Mouse (Mus musculus) neural tube, embryonic 14.5 days (tissue): Measurements from ENCODE around the gene Pttg1ip. TPM values are rescaled to one million over a fixed set of nuclear protein-coding genes. Genes with fewer than 3 reads are reported as not detected.

Experiments
- ATAC-seq: fragments of 200-750 bp; cut with Nextera tagmentation; 2 replicates; pipeline ENCODE4 v1.8.0; 2017; ENCODE audit warnings: low read depth, mild to moderate bottlenecking, moderate TSS enrichment, moderate library complexity
- H3K27ac ChIP-seq: fragments of 300-500 bp; sonication (generic); 2 replicates; pipeline ENCODE4 v1.5.1; 2014; ENCODE audit warnings: low read depth, mild to moderate bottlenecking, control low read depth, low read length, moderate library complexity, mixed read lengths
- H3K27me3 ChIP-seq: fragments of 300-500 bp; sonication (generic); 2 replicates; pipeline ENCODE4 v1.6.1; 2014; ENCODE audit warnings: low read length; ENCODE audit not compliant: control insufficient read depth, insufficient read depth
- H3K36me3 ChIP-seq: fragments of 300-500 bp; sonication (generic); 2 replicates; pipeline ENCODE4 v1.6.1; 2014; ENCODE audit warnings: low read length, mixed read lengths; ENCODE audit not compliant: control insufficient read depth, insufficient read depth
- H3K4me1 ChIP-seq: fragments of 300-500 bp; sonication (generic); 2 replicates; pipeline ENCODE4 v1.6.1; 2014; ENCODE audit warnings: low read length; ENCODE audit not compliant: control insufficient read depth, insufficient read depth
- H3K4me2 ChIP-seq: fragments of 300-500 bp; sonication (generic); 2 replicates; pipeline ENCODE4 v1.6.1; 2014; ENCODE audit warnings: mild to moderate bottlenecking, low read depth, low read length, control low read depth
- H3K4me3 ChIP-seq: fragments of 300-500 bp; sonication (generic); 2 replicates; pipeline ENCODE4 v1.5.1; 2014; ENCODE audit warnings: low read depth, low read length, control low read depth, mixed read lengths
- H3K9ac ChIP-seq: fragments of 300-500 bp; sonication (generic); replicated peaks from 2 replicates; pipeline ENCODE4 v1.6.1; 2014; ENCODE audit warnings: low read depth, mild to moderate bottlenecking, control low read depth, low read length, mixed read lengths
- H3K9me3 ChIP-seq: fragments of 300-500 bp; sonication (generic); 2 replicates; pipeline ENCODE4 v1.6.1; 2016; ENCODE audit warnings: low read length; ENCODE audit not compliant: control insufficient read depth
- WGBS: fragments of 180-500 bp; shearing (Covaris S2); extraction: QIAGEN DNeasy Blood & Tissue Kit; methylation state at CpG from one replicate; pipeline ENCODE4 v1.1.7; 2014; 5-methylcytosine and 5-hydroxymethylcytosine counted together
- polyA plus RNA-seq: library from polyadenylated mRNA; unstranded; fragments of >200 nt; fragmentation: Nextera tagmentation; extraction: Ambion mirVana; gene quantifications from 2 replicates; pipeline ENCODE4 v1.2.1, GENCODE M21; 2014

Gene Pttg1ip
- polyA plus RNA-seq, 1 experiment from 2014 or later: 64.2 TPM

DNA sequence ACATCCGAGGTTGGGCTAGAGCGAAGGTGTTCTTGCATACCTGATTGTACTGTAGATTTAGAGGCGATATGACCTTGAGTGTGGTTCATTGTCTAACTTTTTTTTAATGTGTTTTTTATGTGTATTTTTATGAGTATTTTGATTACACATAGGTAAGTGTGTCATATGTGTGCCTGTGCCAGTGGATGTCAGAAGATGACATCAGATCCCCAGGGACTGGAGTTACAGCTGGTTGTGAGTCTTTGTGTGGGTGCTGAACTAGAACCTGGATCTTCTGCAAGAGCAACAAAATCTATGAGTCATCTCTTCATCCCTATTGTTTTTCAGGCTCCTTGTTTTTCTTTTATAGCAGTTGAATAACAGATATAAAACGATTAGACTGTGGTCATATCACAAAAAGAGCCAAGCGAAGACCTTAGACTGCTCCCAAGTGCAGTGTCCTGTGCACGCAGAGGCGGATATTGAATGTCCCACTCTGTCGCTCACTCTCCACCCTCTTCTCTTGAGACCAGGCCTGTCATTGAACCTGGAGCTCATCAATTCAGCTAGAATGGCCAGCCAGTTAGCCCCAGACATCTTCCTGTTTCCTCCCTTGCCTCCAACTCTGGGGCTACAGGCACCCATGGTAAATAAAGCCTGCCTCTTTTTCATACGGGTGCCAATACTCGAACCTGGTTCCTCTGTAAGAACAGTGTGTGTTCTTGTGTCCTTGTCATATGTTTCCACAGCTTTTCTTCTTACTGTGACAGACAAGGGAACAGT is 42.3 kb downstream of the Pttg1ip start:
- Histone ChIP-seq H3K27me3 (no peaks in the 10 kb centered on the region), H3K4me2 (peak overlapping the region; percentile 58; the same call in 1 of the 2 replicates), H3K36me3 (no peaks in the 10 kb centered on the region), H3K27ac (no peak overlapping the region), H3K4me3 (peak overlapping the region; percentile 97; the same call in 1 of the 2 replicates), H3K4me1 (peaks cover 28% of the 10 kb centered on the region; the same call in 1 of the 2 replicates), H3K9ac (peak overlapping the region; percentile 7; the same call in 1 of the 2 replicates), H3K9me3 (no peaks in the 10 kb centered on the region)
- WGBS: 93% methylated on average over 10 of the region's 10 CpGs
- no peak for ATAC-seq

DNA sequence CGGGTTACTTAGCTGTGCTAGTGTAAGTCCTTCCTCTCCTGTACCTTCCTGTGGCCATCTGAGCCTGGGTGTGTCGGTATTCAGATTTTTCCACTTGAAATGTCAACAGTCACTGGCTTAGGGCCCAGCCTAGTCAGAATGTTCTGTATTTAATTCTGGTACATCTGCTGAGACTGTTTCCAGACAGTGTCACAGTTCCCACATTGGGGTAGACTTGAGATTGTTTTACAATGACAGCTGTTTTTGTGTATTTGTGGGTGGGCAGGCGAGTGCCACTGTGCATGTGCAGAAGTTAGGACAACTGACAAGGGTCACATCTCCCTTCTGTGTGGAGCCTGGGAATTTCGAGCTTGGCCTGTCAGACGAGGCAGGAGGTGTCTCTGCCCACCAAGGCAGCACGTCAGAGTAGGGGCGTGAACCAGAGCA is 43.1 kb downstream of the Pttg1ip start:
- H3K9ac ChIP-seq: no peak overlapping the region; the same call in 1 of the 2 replicates
- no peak for ATAC-seq

DNA sequence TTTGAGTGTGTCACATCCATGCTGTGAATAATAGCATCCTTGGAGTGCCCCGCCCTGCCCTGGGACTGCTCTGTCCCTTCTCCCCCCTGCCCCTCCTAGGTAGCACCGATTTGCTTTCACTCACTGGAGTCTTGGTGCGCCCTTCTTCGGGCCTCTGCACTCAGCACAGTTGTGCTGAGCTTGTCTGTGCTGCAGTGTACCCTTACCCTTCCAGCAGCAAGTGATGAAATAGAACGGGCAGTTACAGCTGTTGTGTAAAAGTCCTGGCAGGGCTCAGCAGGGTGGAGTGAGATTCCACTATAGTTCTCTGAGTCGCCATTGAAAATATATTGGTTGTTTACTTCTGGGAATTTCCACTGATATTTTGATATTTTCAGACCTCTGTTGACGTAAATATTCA is 44.5 kb downstream of the Pttg1ip start:
- H3K27me3 ChIP-seq: no peaks in the 10 kb centered on the region
- no peak for ATAC-seq
- H3K9me3 ChIP-seq: no peaks in the 10 kb centered on the region
- H3K9ac ChIP-seq: no peak overlapping the region
- WGBS: 84% methylated on average over 7 of the region's 7 CpGs
- H3K4me3 ChIP-seq: no peak overlapping the region
- H3K4me2 ChIP-seq: no peak overlapping the region
- peaks cover 28% of the 10 kb centered on the region; the same call in 1 of the 2 replicates for H3K4me1 ChIP-seq
- H3K27ac ChIP-seq: no peak overlapping the region
- H3K36me3 ChIP-seq: no peaks in the 10 kb centered on the region

More for the DNA sequence above, 43.1 kb downstream of the Pttg1ip start:
- 80% methylated on average over 7 of the region's 7 CpGs for WGBS
- Histone ChIP-seq H3K36me3 (no peaks in the 10 kb centered on the region), H3K27me3 (no peaks in the 10 kb centered on the region), H3K9me3 (no peaks in the 10 kb centered on the region), H3K4me1 (peaks cover 28% of the 10 kb centered on the region; the same call in 1 of the 2 replicates), H3K27ac (no peak overlapping the region), H3K4me2 (no peak overlapping the region; the same call in 1 of the 2 replicates), H3K4me3 (no peak overlapping the region)

DNA sequence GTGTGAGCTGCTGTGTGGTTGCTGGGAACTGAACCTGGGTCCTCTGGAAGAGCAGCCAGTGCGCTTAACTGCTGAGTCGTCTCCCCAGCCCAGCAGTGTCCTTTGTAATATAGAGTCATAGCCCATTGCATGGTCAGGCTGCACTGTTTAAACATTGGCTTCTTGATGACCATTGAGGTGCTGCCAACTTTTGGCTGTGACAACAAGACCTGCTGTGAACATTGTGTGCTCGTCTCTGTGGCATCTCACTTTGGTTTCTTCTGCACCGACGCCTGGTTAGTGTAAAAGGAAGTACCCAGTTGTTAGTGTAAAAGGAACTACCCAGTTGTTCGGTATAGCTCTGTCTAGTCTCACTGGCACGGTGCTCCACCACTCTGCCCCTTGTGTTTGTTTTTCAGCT is 45.1 kb downstream of the Pttg1ip start:
- Histone ChIP-seq H3K9me3 (no peaks in the 10 kb centered on the region), H3K36me3 (0 out of 2 replicates have a peak, but pooled peaks cover 5% of the 10 kb centered on the region), H3K27me3 (no peaks in the 10 kb centered on the region), H3K27ac (no peak overlapping the region), H3K9ac (no peak overlapping the region), H3K4me2 (no peak overlapping the region), H3K4me3 (no peak overlapping the region), H3K4me1 (peaks cover 25% of the 10 kb centered on the region; the same call in 1 of the 2 replicates)
- no peak for ATAC-seq
- WGBS: 69% methylated on average over 7 of the region's 7 CpGs

DNA sequence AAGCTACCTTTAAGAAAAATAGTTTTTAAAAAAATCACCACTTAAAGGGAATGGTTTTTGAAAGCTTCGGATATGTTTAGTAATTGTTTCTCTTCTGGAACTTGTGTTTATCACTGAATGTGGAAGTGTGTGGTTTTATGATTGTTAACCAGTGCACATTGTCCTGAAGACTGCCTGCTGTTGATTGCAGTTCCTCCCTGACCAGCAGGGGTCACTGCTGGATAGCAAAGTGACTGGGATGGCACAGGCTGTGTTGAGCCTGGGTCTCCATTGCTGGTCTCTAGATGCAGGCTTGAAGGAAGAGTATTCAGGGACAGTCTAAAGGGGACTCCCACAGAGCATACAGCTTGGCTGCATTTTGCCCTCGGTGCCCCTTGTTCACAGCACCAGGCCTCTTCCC is 46.0 kb downstream of the Pttg1ip start:
- no peak overlapping the region for H3K4me2 ChIP-seq
- peaks cover 22% of the 10 kb centered on the region; the same call in 1 of the 2 replicates for H3K4me1 ChIP-seq
- 39% methylated on average over 2 of the region's 2 CpGs for WGBS
- ATAC-seq: peak; percentile 79
- no peaks in the 10 kb centered on the region for H3K27me3 ChIP-seq
- H3K9me3 ChIP-seq: no peaks in the 10 kb centered on the region
- no peak overlapping the region for H3K27ac ChIP-seq
- peaks cover 8% of the 10 kb centered on the region; the same call in 1 of the 2 replicates for H3K36me3 ChIP-seq
- no peak overlapping the region for H3K4me3 ChIP-seq
- no peak overlapping the region for H3K9ac ChIP-seq

DNA sequence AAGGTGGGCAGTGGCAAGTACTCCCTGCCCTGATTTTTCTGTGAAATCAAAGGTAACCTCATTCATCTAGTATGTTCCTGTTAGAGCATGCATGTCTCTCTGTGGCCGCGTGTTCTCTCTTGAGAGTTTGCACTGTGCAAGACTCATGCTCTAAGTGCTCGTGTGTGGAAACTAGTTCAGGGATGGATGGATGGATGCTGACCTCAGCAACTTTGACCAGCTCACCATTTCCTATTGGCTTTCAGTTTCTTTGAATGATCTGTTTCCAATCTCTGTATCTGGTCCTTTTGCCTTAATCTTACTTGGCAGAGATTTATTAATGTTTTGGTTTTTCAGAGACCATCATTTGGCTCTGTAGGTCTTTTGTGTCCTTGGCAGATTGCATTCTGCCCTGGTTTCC is 47.6 kb downstream of the Pttg1ip start:
- 82% methylated on average over 3 of the region's 3 CpGs for WGBS
- Histone ChIP-seq H3K9me3 (no peaks in the 10 kb centered on the region), H3K36me3 (peaks cover 12% of the 10 kb centered on the region), H3K4me3 (no peak overlapping the region), H3K27me3 (no peaks in the 10 kb centered on the region), H3K9ac (no peak overlapping the region), H3K4me2 (no peak overlapping the region), H3K27ac (no peak overlapping the region), H3K4me1 (peaks cover 9% of the 10 kb centered on the region; the same call in 1 of the 2 replicates)
- ATAC-seq: no peak

DNA sequence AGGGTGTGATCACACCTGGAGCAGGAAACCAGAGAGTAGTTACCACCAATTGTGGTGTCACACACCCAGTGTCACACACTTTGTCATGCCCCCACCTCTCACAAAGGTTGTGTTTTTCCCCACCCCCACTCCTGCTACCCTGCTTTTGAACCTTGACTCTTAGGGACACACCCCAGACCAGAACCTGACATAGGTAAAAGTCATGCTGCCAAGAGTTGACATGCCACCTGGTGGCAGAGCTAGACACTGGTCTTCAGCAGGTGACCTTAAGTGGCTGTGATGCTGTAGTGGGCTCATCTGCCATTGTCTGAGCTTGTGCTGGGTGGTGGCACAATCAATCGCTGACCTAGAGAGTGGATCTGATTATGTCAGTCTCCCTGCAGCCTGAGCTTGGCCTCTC is 48.5 kb downstream of the Pttg1ip start:
- Histone ChIP-seq H3K9ac (no peak overlapping the region), H3K4me2 (no peak overlapping the region), H3K27ac (no peak overlapping the region), H3K4me1 (peaks cover 4% of the 10 kb centered on the region; the same call in 1 of the 2 replicates), H3K4me3 (no peak overlapping the region), H3K36me3 (peaks cover 12% of the 10 kb centered on the region), H3K9me3 (no peaks in the 10 kb centered on the region), H3K27me3 (no peaks in the 10 kb centered on the region)
- WGBS: 100% methylated on average over 1 of the region's 1 CpGs
- no peak for ATAC-seq

DNA sequence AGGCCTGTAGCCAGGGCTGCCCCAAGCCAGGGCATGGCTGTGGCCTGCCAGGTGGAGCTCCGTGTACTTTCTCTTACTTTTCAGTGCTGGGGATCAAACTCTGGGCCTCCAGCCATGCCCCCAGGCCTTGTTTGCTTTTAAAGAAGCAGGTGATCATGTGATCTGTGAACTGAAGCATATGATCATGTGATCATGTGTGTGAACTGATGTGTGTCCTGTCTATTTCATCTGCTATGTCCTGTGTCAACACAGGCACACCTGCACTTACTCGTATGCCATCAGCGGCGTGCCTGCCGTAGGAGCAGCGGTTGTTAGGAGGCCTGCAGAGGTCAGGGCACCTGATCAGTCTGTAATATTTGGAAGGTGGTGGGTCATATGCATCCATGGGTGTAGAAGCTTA is 52.5 kb downstream of the Pttg1ip start:
- Histone ChIP-seq H3K27ac (no peak overlapping the region), H3K9ac (no peak overlapping the region), H3K4me1 (no peaks in the 10 kb centered on the region; the same call in 1 of the 2 replicates), H3K36me3 (peaks cover 12% of the 10 kb centered on the region), H3K27me3 (no peaks in the 10 kb centered on the region), H3K4me2 (no peak overlapping the region), H3K9me3 (no peaks in the 10 kb centered on the region), H3K4me3 (no peak overlapping the region)
- no peak for ATAC-seq
- WGBS: 79% methylated on average over 6 of the region's 6 CpGs
